Mouse (Mus musculus): Measurements from ENCODE around the gene Vstm4. TPM values are rescaled to one million over a fixed set of nuclear protein-coding genes. Genes with fewer than 3 reads are reported as not detected.

The Vstm4 gene
- polyA plus RNA-seq, 1 experiment from 2014 or later = 11.3 TPM

DNA sequence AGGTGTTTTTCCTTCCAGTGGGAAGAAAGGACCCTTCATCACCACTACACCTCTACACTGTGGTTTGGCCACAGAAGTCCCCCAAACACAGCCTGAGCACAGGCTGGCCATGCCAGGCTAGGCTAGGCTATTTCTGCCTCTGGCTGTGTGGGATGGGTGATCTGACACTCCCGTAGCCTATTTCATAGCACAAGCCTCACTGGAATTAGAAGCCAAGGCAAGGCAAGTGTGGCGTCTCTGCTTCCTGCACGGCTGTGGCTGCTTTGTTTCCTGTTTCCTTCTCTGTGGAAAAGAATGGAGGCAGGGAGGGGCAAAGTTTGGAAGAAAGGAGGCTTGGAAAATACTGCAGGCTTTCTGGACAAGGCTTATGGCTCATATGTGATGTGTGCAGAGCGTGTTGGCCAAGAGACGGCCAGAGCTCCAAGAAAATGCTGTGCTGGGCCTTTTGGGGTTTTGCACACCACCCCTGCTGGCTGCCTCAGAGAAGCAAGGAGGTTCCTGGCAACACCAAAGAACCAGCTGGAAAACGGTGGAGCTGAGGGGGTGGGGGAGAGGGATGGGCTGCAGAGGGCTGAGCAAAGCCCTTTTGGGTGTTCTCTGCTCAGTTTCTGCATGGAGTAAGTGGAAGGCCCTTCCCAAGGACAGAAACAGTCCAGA, 28.4 kb upstream of the Vstm4 start:
- H3K27me3 ChIP-seq = no peaks in the 10 kb centered on the region
- H3K4me2 ChIP-seq = no peak overlapping the region
- no peak overlapping the region for H3K27ac ChIP-seq
- H3K9me3 ChIP-seq = peaks cover 4% of the 10 kb centered on the region; the same call in 1 of the 2 replicates
- H3K9ac ChIP-seq = no peak overlapping the region
- 47% methylated on average over 6 of the region's 6 CpGs for WGBS
- H3K4me3 ChIP-seq = no peak overlapping the region
- no peak for ATAC-seq (ENCODE audit: low FRiP score)
- no peaks in the 10 kb centered on the region for H3K36me3 ChIP-seq
- H3K4me1 ChIP-seq (replicated peaks) = peaks cover 22% of the 10 kb centered on the region

DNA sequence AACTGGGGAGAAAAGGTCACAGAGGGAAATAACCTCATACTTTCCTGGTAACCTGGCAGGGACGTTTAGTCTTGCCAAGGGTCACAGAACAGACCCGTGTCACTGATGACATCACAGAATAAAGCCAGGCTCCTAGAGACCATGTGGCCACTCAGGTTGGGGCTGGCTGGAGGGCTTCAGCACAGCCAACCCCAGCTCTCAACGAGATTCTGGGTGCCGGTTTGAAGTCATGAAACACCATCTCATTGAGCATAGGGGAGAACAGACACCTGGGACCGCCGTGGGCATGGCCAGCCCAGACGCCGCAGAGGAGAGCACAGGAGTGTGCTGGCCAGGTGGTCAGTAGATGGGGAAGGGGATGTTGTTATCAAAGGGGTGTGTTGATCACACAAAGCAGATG, 22.7 kb upstream of the Vstm4 start, which contains the start of gene Fam170b:
Gene Fam170b, plus strand, starts transcription at position 116 of the 400 bp plus-strand sequence.
- H3K36me3 ChIP-seq = no peaks in the 10 kb centered on the region
- H3K9me3 ChIP-seq = peaks cover 4% of the 10 kb centered on the region; the same call in 1 of the 2 replicates
- no peaks in the 10 kb centered on the region for H3K27me3 ChIP-seq
- H3K4me2 ChIP-seq = no peak within 1 kb of the TSS
- no peak within 1 kb of the TSS for H3K4me3 ChIP-seq
- H3K9ac ChIP-seq = no peak within 1 kb of the TSS
- 86% methylated on average over 8 of the region's 8 CpGs for WGBS
- H3K27ac ChIP-seq = no peak within 1 kb of the TSS
- no peaks in the 10 kb centered on the region for H3K4me1 ChIP-seq (replicated peaks)
- ATAC-seq (ENCODE audit: low FRiP score) = no peak

DNA sequence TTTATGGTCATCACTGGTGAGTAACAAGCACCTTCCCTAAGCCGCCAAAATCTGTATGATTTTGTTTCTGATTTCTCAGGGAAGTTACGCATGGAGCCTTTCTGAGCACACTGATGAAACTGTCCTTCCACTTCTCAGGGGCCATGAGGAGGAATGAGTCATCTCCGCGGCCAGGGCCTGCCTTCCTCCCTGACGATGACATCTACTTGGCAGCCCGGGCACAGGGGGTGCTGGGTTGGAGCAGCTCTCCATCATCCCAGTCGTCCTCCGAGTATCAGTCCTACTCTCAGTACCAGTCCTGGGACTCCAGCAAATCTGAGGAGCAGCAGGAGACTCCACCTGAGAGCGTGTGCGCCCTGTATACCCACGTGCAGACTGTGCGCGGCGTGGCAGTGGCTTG, 21.4 kb upstream of the Vstm4 start:
- 94% methylated on average over 14 of the region's 14 CpGs for WGBS
- no peak for ATAC-seq (ENCODE audit: low FRiP score)
- Histone ChIP-seq H3K4me2 (no peak overlapping the region), H3K9ac (no peak overlapping the region), H3K27ac (no peak overlapping the region), H3K4me1 (replicated peaks) (no peaks in the 10 kb centered on the region), H3K36me3 (no peaks in the 10 kb centered on the region), H3K9me3 (peaks cover under 1% of the 10 kb centered on the region; the same call in 1 of the 2 replicates), H3K27me3 (no peaks in the 10 kb centered on the region), H3K4me3 (no peak overlapping the region)

DNA sequence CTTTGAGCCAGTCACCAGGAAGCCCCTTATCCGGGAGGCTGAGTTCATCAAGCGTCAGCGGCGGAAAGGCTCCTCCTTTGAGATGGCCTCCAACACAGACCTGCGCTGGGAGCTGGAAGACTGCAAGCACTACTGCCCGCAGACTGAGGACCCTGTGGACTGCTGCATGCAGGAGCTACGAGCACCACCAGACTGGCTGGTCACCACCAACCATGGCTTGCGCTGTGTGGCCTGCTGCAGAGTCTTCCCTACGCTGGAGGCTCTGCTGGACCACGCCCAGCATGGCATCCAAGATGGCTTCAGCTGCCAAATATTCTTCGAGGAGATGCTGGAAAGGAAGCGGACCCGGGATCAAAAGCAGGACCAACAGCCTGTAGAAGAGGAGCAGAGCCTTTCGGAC, 21.0 kb upstream of the Vstm4 start:
- no peak overlapping the region for H3K27ac ChIP-seq
- H3K9ac ChIP-seq = no peak overlapping the region
- WGBS = 93% methylated on average over 14 of the region's 14 CpGs
- no peaks in the 10 kb centered on the region for H3K27me3 ChIP-seq
- H3K4me3 ChIP-seq = no peak overlapping the region
- H3K4me1 ChIP-seq (replicated peaks) = no peaks in the 10 kb centered on the region
- no peak overlapping the region for H3K4me2 ChIP-seq
- no peaks in the 10 kb centered on the region; the same call in 1 of the 2 replicates for H3K9me3 ChIP-seq
- no peak for ATAC-seq (ENCODE audit: low FRiP score)
- no peaks in the 10 kb centered on the region for H3K36me3 ChIP-seq

DNA sequence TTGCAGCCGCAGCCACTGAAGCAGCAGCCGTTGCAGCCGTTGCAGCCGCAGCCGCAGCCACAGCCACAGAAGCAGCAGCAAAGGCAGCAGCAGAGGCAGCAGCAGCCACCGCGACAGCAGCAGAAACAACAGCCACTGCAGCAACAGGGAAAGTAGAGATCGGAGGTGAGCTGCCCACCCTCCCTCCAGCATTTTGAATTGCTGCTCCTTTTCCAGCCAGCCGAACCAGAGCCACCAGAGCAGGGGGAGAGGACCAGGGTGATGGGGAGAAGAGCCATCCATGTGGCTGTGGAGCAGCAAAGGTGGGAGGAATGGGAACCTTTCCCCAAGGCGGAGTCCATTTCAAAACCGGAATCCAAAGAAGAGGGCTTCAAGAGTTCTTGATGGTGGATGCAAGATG, 20.4 kb upstream of the Vstm4 start:
- no peak overlapping the region for H3K4me3 ChIP-seq
- no peaks in the 10 kb centered on the region for H3K36me3 ChIP-seq
- WGBS = 92% methylated on average over 11 of the region's 11 CpGs
- no peak overlapping the region for H3K9ac ChIP-seq
- no peak for ATAC-seq (ENCODE audit: low FRiP score)
- H3K27me3 ChIP-seq = no peaks in the 10 kb centered on the region
- H3K27ac ChIP-seq = no peak overlapping the region
- no peak overlapping the region for H3K4me2 ChIP-seq
- H3K4me1 ChIP-seq (replicated peaks) = no peaks in the 10 kb centered on the region
- H3K9me3 ChIP-seq = no peaks in the 10 kb centered on the region

DNA sequence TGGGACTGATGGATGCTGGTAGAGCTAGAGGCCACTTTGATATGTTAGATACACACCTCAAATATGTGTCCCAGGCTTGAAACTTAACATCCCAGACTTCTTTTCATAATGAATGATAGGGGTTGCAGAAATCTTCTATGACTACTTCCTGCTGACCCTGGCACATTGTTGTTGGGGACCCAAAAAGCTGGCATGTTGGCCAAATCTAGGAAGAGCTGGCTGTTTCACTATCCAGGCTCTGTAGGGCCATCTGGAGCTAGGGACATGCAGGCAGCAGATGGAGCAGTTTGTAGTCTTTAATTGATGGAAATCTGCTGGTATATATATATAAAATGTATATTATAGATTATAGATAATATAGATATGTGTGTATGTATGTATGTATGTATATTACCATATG, 14.5 kb upstream of the Vstm4 start:
- H3K4me2 ChIP-seq = no peak overlapping the region
- no peak for ATAC-seq (ENCODE audit: low FRiP score)
- no peak overlapping the region for H3K27ac ChIP-seq
- H3K36me3 ChIP-seq = no peaks in the 10 kb centered on the region
- no peaks in the 10 kb centered on the region for H3K27me3 ChIP-seq
- no peak overlapping the region for H3K4me3 ChIP-seq
- no peaks in the 10 kb centered on the region for H3K4me1 ChIP-seq (replicated peaks)
- H3K9ac ChIP-seq = no peak overlapping the region
- no peaks in the 10 kb centered on the region for H3K9me3 ChIP-seq

DNA sequence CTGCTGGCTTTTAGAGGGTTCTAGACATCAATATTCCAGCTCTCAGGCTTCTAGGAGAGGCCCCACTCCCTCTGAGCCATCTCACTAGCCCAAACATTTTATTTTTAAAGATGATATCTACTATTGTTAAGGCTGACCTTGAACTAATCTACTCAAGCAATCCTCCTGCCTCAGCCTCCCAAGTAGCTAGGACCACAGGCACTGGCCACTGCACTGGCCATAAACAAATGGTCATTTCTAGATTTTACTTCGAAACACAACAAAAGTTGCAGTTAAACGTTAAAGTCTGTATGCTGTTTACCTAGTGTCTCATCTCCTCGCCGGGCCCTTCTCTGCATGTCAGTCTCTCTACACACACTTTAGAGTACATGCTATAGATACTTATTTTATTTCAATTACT, 2.5 kb upstream of the Vstm4 start:
- no peak for ATAC-seq (ENCODE audit: low FRiP score)
- Histone ChIP-seq H3K4me1 (replicated peaks) (peaks cover 9% of the 10 kb centered on the region), H3K9ac (no peak overlapping the region), H3K27me3 (peaks cover 34% of the 10 kb centered on the region), H3K36me3 (no peaks in the 10 kb centered on the region), H3K9me3 (no peaks in the 10 kb centered on the region), H3K27ac (no peak overlapping the region), H3K4me2 (no peak overlapping the region), H3K4me3 (no peak overlapping the region)
- WGBS = 97% methylated on average over 4 of the region's 4 CpGs

DNA sequence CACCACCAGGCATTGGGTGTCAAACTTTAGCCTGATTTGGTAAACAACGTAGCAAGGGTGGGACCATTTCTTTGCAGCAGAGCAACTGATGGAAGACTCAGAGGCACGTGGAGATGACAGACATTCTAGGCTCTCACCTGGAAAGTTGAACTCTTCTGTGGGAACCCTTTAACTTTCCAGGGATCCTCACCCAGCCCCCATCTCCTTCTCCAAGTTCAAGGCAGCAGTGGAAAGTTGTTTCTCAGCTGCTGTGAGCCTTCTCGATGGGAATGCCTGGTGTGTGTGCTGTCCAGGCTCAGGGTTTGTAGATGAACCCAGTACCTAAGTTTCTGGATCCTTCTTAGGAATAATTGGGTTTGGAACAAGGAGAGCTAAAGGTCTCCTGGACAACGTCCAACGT, 310 bp upstream of the Vstm4 start:
- WGBS = 39% methylated on average over 5 of the region's 5 CpGs
- no peaks in the 10 kb centered on the region for H3K9me3 ChIP-seq
- H3K27ac ChIP-seq = no peak overlapping the region
- H3K4me1 ChIP-seq (replicated peaks) = peaks cover 20% of the 10 kb centered on the region
- H3K27me3 ChIP-seq = peaks cover 35% of the 10 kb centered on the region
- H3K4me2 ChIP-seq = peak overlapping the region; percentile 89
- no peaks in the 10 kb centered on the region for H3K36me3 ChIP-seq
- H3K9ac ChIP-seq = peak overlapping the region; percentile 80
- peak overlapping the region; percentile 54 for H3K4me3 ChIP-seq
- no peak; the same call in 1 of the 2 replicates for ATAC-seq (ENCODE audit: low FRiP score)

DNA sequence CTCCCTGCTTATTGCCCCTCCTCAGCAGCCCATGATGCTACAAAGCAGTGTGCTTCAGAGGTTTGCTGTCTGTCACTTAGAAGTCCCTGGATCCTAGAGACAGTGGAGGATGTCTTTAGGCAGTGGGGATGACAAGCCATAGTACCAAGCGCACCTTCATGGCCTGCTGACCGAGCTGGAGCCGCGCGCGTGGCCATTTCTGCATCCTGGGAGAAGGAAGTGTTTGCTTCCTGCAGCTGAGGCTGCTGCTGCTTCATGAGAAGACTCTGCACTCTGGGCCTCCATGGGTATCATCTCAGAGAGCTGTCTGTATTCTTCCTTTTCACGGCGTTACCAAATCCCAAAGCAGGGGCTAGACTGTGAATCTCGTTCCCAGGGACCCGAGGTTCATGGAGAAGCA, 1.8 kb downstream of the Vstm4 start:
- WGBS = 91% methylated on average over 10 of the region's 10 CpGs
- ATAC-seq (ENCODE audit: low FRiP score) = no peak
- Histone ChIP-seq H3K9ac (no peak overlapping the region), H3K36me3 (no peaks in the 10 kb centered on the region), H3K4me2 (no peak overlapping the region), H3K4me1 (replicated peaks) (peaks cover 26% of the 10 kb centered on the region), H3K4me3 (no peak overlapping the region), H3K27me3 (peaks cover 38% of the 10 kb centered on the region), H3K9me3 (no peaks in the 10 kb centered on the region), H3K27ac (no peak overlapping the region)

DNA sequence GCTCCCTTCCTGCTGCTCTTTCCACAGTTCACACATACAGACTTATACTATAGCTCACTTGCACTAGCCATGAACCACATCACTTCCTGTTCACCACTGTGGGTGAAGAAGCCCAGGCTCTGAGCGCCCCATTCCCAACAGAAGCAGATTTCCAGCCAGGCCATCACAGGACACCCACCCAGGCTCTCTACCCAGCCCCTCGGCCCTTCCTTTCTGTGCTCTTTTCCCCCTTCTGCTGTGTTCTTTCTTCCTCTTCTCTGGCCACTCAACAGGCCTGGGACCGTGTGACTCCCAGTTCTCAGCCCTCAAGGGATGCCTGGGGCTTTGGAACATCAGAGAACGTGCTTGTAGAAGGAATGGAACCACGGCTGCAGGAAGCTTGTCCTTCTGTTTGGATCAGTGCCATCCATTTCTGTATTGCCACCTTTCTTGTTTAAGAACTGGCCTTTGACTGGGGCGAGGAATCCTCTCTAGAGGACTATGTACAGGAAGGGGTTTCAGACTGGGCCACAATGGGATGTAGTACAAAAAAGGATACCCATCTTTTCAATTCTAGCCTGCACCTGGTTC, 2.5 kb downstream of the Vstm4 start:
- no peak overlapping the region for H3K9ac ChIP-seq
- H3K27me3 ChIP-seq = peaks cover 38% of the 10 kb centered on the region
- peaks cover 26% of the 10 kb centered on the region for H3K4me1 ChIP-seq (replicated peaks)
- WGBS = 77% methylated on average over 6 of the region's 6 CpGs
- H3K4me3 ChIP-seq = no peak overlapping the region
- H3K27ac ChIP-seq = no peak overlapping the region
- no peaks in the 10 kb centered on the region for H3K9me3 ChIP-seq
- no peaks in the 10 kb centered on the region for H3K36me3 ChIP-seq
- H3K4me2 ChIP-seq = no peak overlapping the region
- no peak for ATAC-seq (ENCODE audit: low FRiP score)

DNA sequence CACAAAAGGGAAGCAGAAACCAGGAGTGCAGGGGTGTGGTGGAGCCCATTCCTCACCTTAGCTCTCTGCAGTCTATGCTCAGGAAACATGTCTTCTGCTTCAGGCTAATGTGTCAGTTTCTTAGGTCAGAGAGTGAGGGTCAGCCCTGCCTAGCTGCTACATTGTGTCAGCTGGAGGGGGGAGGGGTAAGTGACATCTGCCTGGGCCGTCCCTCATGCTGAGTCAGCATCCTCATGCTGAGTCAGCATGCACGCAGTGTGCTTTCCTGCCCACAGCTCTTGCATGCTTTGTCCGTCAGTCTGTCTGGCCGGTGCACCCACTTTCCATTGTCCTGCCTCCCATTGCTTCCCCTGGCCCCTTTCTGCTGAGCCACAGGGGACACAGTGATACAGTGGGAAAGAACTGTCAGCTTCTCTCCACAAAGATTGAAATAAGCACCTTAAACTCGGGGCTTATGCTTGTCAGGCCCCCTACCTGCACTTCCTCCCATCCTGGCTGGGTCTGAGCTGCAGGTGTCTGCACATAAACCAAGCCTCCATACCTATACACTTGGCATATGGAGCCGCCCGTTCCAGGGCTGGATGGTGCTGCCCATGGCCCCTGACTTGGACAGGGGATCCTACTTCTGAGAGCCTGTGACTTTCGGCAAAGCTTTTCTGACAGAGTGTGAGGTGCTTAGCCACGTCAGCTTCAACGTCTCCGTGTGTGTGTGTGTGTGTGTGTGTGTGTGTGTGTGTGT, 3.4 kb downstream of the Vstm4 start:
- Histone ChIP-seq H3K36me3 (no peaks in the 10 kb centered on the region), H3K4me3 (no peak overlapping the region), H3K4me2 (no peak overlapping the region), H3K27ac (no peak overlapping the region), H3K27me3 (peaks cover 38% of the 10 kb centered on the region), H3K9ac (no peak overlapping the region; the same call in 1 of the 2 replicates), H3K9me3 (no peaks in the 10 kb centered on the region), H3K4me1 (replicated peaks) (peaks cover 26% of the 10 kb centered on the region)
- WGBS = 52% methylated on average over 11 of the region's 11 CpGs
- ATAC-seq (ENCODE audit: low FRiP score) = no peak

DNA sequence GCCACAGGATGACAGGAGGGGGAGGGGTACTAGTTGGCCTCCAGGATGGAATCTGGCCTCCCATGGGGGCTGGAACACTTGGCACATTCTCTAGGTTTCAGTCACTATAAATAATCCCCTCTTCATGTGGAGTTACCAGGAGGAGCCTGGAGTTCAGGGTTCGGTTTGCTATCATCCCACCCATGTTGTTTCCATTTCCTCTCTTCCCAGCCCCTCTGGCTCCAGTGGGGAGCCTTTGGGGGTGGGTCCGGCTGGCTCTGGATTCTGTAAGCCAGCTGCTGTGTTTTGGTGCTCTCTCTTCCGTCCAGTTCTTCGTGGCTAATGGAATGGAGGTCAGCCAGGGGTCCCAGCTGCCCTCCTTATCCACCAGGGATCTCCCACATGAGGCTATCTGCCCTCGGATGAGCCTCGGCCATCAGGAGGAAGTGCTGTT, 4.6 kb downstream of the Vstm4 start:
- Histone ChIP-seq H3K27me3 (peaks cover 30% of the 10 kb centered on the region), H3K4me3 (no peak overlapping the region), H3K9ac (no peak overlapping the region), H3K9me3 (no peaks in the 10 kb centered on the region), H3K4me2 (no peak overlapping the region), H3K4me1 (replicated peaks) (peaks cover 26% of the 10 kb centered on the region), H3K36me3 (no peaks in the 10 kb centered on the region), H3K27ac (no peak overlapping the region)
- no peak for ATAC-seq (ENCODE audit: low FRiP score)
- 28% methylated on average over 6 of the region's 6 CpGs for WGBS
